Mouse (Mus musculus): ENCODE data around the gene Osbp2.
"Not testable (repeated sequence)": the region's sequence is repeated elsewhere in the genome, so short reads cannot be mapped to it uniquely, and the experiment has no call there.

Osbp2 gene

GRCm38 (mm10) chr11:3863454-3864112 is at the start of gene Osbp2:
TSS of gene Osbp2 (minus strand) at chr11:3863903.
- DNase-seq: peak; percentile 24 to 37

GRCm38 (mm10) chr11:3912875-3913271 is 49.2 kb upstream of the Osbp2 start:
- DNase-seq: peak in 1 of 2 experiments; percentile 23

- DNase-seq: no peak
Measured at GRCm38 (mm10) chr11:3912100-3912874, 48.6 kb upstream of the Osbp2 start.

- DNase-seq: not testable (repeated sequence)
Measured at GRCm38 (mm10) chr11:3911440-3911839, 47.7 kb upstream of the Osbp2 start.

GRCm38 (mm10) chr11:3910513-3911310 is 47.0 kb upstream of the Osbp2 start:
- DNase-seq: no peak

GRCm38 (mm10) chr11:3909236-3909635 is 45.5 kb upstream of the Osbp2 start:
- DNase-seq: no peak

GRCm38 (mm10) chr11:3905446-3905845 is 41.7 kb upstream of the Osbp2 start:
- no peak for DNase-seq

DNA sequence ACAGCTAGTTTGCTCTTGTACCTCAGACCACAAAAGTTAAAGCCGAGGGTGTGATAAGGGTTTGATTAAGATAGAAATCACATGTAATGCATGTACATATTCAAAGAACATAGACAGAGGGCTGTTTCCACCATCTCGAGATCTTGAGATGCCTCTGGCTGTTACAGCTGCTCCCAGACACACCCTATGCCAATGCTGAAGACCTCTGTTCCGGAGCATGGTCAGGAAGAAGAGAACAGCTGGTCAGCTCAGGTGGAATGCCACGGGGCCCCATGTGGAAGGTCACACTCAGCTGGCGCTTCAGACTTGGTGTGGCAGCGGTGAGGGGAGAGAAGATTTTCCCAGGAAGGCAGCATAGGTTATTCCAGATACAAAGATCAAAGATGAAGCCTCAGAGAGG is 41.0 kb upstream of the Osbp2 start:
- DNase-seq: no peak

GRCm38 (mm10) chr11:3903046-3903445 is 39.3 kb upstream of the Osbp2 start:
- no peak for DNase-seq

DNA sequence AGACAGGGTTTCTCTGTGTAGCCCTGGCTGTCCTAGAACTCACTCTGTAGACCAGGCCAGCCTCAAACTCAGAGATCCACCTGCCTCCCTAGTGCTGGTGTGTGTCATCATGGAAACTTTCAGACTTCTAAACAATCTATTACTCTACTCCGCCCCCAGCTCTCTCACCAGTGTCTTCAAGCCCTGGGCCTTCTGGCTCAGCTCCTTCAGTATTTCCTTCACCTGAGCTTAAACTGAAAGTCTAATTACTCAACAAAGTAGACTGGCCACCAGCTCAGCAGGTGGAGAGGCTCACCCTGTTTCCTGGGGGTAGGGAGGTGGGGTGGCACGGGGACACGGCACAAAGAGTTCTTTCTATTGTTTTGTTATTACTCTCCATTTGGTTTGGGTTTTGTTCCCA is 38.8 kb upstream of the Osbp2 start:
- no peak for DNase-seq

GRCm38 (mm10) chr11:3900296-3900695 is 36.6 kb upstream of the Osbp2 start:
- no peak for DNase-seq

GRCm38 (mm10) chr11:3895933-3896332 is 32.2 kb upstream of the Osbp2 start:
- DNase-seq: no peak

DNA sequence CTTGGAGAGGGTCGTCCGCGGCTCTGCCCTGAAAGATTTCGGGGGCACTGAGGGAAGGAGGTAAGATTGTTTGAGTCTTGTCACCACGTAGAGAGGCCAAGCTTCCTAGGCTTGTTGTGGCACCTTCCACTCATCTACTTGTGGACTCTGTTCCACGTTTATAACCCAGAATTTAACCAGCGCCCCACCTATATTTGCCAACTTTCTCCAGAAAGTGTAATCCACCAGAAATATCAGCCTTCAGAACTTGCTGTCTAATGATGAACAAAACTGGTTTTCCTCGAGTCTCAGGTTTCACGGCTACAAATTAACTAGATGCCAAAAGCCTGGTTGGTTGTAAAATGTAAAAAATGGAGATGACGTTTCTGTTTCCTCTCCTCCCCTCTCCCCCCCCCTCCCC is 31.8 kb upstream of the Osbp2 start:
- DNase-seq: no peak

GRCm38 (mm10) chr11:3894406-3895281 is 30.9 kb upstream of the Osbp2 start, which contains the start of the genes 4921536K21Rik and Dusp18:
TSS of gene 4921536K21Rik (minus strand) at chr11:3895098.
TSS of gene Dusp18 (plus strand) at chr11:3895240.
- peak; percentile 73 to 81 for DNase-seq

GRCm38 (mm10) chr11:3893970-3894369 is 30.3 kb upstream of the Osbp2 start:
- DNase-seq: no peak

DNA sequence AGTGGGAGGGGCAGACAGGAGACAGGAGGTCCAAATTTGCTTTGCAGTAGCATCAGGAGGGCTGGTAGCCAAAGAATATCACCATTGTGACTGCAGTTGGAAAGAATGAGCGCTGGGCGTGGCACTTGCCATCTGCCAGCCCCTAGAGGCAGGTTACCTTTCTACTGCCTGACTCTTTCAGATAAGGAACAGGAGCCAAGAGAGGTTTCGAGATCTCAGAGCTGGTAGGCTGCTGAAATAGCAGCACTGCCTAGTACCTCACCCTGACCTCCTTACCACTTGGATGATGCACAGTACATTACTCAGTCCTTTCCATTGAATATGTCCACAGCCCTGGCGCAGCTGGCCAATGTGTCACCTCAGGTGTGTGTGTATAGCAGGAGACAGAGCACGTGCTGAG is 23.6 kb upstream of the Osbp2 start:
- DNase-seq: no peak

- no peak for DNase-seq
Measured at GRCm38 (mm10) chr11:3883711-3884110, 20.0 kb upstream of the Osbp2 start.

DNA sequence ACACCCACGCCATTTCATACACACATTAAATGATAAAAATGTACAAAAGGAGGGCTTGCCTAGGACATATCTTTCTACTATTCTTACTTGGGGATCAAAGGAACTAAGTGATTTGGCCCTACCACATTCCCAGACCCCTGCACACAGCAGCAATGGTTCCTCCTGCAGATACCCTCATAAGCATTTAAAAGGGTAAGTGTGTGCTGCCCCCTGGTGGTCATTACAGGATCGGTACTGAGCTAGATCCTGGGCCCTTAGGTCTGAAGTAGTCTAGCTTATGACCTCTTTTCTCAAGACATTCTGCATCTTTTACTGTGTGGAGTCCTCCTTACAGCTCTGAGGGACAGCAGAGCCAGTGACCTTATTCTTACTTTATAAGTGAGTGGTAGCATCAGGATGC is 16.1 kb upstream of the Osbp2 start:
- peak; percentile 17 to 71 for DNase-seq

DNA sequence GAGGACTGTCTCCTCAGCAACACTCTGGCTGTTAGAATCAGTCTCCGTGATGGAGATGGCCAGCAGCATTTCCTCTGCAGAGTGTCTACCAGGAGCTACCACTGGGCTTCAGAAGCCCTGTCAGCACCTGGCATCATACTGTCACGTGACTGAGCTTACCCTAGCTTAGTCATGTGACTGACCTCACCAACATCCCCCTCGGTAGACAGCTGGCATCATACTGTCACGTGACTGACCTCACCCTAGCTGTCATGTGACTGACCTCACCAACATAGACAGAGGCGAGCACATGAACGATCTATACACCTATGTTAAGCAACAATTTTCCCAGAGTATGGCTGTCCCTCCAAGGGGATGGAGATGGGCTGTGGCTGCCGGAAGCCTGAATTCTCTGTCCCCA is 15.0 kb upstream of the Osbp2 start:
- DNase-seq: no peak

DNA sequence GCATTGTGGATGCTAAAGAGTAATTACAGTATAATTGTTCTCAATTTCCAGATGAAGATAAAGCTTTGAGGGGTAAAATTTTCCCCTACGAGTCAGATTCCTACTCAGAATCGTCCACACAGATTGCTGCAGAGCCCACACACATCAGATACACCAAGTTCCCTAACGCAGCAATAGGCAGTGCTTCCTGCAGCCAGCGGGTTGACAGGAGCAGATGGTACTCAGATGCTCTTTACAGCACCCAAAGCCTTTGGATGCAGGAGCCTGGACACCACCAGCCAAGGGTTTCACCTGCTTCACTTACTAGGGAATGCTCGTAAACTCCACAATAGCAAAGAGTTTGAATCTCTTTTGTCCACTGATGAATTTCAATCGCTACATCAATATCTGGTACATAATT is 12.7 kb upstream of the Osbp2 start:
- DNase-seq: no peak

DNA sequence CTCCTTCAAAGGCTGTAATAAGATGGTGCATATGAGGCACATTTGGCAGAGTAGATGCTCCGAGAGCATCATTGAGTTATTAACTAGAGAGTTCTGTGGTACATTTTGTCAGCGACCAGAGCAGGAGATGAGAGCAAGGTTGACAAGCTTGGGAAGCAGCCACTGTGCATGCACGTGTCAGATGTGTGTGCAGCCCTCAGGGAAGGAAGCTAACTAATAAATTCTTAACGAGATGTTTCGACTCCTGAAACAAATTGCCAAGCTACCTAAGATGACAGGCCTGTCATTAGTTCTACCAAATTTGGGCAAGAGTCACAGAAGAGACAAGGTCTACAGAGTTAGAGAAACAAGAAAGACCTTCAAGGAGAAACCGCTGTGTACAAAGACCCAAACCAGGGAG is 640 bp upstream of the Osbp2 start:
- no peak for DNase-seq

DNA sequence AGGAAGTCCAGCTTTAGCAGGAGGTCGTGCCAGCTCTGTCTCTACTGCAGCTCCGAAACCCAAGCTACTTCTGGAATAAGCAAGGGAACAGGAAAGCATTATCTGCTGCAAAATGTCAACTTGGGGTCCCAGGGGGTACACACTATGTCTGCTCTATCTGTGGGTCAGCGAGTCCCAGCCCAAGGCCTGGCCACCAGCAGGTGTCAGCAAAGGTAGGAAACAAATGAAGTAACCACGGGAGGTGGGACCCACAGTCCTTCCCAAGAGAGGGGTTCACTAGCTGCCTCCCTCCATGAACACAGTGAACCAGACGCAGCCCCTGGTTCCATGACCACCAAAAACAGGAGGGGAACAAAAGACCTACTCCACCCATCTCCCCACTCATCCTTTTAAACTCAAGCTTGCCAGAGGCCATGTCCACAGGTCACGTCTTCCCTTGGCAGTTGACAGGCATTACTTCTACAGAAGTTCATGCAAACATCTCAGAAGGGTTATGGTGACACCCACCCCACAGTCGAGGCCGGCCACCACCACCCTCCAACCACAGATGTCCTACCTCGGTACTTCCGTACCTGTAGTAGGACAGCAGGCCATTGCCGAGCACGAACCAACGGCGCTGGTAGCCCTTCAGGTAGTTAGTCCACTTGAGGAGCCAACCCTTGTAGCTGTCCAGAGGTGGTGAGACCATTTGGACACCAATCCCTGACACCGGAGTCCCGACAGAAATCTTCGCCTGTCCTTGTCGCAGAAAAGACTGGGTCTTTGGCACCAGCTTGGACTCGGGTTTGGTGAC is 846 bp downstream of the Osbp2 start:
- no peak for DNase-seq

Measured in spleen, adult 18-20 months (tissue).